Mouse (Mus musculus): ENCODE results near the gene Gm38431. TPM values are rescaled to one million over a fixed set of nuclear protein-coding genes. Genes with fewer than 3 reads are reported as not detected.
"Not testable (repeated sequence)": the region's sequence is repeated elsewhere in the genome, so short reads cannot be mapped to it uniquely, and the experiment has no call there.

Gene Gm38431
- total RNA-seq, 2 experiments from 2014 or later, result 0.43 to 0.64 TPM

DNA sequence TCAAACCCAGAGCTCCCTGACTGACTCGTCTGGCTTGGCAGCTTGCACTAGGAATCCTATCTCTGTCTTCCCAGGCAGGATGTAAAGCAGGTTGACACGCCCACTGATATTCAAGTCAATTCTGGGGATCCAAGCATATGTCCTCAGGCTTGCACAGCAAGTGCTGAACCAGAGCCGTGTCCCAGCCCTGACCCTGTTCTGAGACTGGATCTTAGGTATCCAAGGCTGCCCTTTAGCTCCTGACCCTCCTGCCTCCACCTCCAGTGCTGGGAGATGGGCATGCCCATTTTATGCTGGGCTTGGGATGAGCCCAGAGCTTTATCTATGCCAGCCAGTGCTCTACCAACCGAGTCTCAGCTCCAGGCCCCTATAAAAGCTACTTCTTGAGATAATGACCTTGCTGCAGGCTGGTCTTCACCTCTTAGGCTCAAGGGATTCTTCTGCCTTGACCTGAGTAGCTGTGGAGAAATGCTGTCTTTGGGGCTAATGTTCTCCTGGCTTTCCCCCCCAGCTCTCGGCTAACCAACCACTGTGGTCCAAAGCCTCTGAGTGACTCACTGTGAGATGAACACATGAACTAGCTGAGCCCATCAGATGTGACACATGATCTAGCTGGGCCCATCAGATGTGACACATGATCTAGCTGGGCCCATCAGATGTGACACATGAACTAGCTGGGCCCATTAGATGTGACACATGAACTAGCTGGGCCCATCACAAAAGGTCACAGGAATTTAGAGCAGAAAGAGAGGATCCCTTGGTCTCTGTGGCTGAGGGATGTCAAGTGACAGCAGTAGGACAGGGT is 14.2 kb upstream of the Gm38431 start:
- DNase-seq (ENCODE audit: low spot score), result no peak

DNA sequence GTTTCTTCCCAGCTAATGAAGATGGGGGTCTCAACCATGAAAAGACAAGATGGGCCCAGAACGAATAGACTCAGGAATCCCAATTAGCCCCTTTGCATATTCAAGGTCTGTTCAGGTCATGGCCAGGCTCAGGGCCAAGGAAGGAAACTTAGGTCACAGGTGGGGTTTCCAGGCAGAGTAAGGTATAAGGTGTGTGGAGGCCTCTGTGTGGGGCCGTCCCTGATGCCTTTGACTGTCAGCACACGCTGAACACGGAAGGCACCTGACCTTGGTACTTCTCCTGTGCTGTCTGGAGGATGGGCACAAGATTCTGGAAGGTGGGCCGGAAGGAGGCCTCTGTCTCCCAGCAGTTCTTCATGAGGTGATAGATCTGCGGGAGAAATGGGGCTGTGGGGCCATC is 13.0 kb upstream of the Gm38431 start:
- no peak for DNase-seq (ENCODE audit: low spot score)

DNA sequence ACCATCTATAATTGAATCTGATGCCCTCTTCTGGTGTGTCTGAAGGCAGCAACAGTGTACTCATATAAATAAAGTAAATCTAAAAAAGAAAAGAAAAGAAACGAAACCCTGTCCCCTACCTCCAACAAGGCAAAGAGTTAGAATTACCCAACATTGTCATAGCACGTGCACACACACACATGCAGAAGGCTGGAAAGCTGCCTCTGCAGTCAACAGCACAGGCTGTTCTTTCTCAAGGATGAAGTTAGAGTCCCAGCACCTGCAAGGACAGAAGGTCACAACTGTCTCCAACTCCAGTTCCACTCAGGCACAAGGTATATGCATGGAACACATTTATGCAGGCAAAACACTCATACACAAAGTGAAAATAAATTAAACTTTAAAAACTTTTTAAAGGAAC is 10.3 kb upstream of the Gm38431 start:
- DNase-seq (ENCODE audit: low spot score), result no peak

DNA sequence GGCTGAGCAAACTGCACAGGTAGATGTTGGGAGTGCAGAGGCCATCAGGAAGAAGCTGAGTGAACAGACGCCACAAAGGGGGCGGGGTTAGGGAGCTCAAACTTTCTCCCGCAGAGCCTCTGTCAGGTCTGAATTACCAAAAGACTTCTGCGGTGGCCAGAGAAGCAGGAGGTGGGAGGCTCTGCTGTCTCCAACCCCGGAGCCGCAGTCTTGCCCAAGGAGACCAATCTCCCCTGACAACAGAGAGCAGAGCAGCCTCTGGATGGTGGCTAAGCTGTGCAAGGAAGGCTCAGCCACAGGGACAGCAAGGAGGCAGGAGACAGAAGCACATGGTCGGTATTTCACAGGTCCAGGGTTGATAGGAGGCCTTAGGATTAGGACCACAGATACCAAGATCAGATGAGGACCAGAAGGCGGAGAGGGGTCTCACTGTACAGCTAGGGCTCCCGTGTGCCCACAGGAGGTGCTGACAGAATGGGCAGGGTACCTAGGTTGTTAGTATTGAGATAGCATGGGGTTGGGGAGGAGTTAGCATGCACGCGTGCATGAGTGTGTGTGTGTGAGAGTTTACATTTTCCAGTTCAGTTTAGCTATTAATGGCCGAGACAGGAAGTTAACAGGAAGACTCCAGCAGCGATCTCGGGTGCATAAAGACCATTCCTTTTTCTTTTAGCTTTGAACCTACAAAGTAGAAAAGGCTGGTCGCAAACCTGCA is 8.8 kb upstream of the Gm38431 start:
- no peak for DNase-seq (ENCODE audit: low spot score)

DNA sequence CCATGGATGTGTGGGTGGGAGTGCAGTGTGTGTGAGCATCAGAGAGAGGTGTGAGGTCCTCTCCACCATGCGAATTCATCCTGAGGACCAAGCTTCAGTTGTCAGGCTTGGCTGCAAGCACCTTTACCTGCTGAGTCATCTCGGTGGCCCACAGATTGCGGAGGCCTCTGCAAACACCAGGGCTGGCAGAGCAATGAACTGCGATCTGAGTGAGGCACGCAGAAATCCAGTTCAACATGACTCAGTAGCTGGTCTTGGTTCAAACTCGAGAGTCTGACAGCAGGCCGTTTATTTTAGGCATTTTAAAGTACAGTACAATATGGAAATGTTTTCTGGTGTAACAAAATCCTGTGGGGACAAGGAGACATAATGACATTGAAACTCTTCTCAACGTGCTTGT is 6.0 kb upstream of the Gm38431 start:
- DNase-seq (ENCODE audit: low spot score), result no peak

DNA sequence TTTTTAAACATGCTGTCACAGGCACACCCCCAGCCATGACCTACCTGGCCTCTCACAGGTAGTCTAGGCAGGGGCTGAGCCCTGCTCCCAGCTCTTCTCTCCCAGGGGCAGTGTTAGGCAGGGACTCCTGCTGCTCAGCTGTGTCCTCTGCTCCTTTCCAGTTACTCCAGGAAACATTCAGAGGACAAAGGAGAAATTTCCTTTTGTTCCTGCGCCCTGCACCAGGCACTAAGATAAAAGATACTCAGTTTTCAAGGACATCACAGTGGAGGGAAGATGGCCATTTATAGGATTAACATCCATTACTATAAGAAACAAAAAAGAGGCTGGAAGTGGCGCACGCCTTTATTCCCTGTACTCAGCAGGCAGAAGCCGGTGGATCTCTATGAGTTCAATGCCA is 4.2 kb upstream of the Gm38431 start:
- no peak for DNase-seq (ENCODE audit: low spot score)

DNA sequence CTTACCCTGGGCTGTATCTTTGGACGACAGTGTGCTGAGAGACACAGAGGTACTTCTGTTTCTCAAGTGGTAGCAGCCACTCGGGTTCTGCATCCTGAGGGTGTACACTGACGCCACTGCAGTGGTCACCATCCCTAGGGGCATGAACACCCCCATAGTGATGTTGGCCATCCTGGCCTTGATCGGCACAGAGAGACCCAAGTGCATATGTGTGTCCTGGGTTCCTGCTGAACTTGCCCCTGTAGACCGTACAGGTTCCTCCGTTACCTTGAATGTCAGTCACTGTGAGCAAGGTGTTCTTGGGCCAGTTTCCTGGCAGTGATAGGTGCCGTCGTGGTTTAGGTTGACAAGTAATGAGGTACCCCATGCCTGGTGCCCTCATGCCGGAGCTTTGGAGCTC is 1.6 kb upstream of the Gm38431 start:
- DNase-seq (ENCODE audit: low spot score), result no peak

DNA sequence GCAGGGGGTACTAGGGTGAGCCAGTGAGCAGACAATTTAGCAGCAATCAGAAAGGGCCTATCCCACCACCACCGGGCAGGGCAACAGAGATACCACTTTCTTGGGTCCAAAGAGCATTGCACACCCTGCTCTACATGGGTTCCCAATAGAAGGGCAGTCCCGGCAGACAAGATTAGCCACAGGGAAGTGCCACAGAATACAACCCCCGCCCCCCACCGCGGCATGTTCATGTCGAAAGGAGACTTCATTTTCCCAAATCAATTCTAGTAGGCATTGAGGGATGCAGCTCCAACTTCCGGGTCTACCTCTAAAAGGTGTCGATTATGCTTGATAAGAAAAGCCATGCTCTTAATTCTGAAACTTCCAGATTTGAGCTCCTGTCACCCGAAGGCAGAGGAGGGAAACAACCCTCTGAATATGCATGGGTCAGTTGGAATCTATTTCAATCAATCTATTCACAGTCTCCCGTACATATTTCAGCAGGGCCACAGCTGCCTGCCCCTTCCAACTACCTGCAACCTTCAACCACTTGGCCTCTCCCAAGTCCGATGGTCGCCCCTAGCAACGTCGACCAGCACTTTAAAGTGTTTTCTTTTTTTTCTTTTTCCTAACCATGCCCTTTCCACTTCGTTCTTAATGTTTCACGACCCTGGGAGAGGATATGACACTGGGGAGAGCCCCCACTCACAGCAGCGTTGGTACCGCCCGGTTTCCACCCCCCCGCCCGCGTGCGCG is 658 bp downstream of the Gm38431 start:
- no peak for DNase-seq (ENCODE audit: low spot score)

DNA sequence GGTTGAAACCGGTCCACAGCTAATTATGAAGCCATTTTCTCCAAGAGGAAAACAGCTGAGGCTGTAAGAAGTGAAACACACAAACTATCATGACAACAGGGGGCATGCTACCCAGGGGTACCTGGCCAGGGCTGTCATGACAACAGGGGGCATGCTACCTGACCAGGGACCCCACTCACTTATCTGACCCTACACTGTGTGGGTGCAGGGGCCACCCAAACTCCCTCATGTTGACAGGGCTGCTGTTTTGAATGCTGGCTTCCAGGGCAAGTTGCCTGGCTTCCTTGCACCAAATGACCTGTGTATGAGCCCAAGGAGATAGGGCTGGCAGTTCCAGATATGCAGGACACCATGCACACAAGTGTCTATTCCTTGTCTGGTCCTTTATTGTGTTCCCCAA is 1.3 kb downstream of the Gm38431 start:
- DNase-seq (ENCODE audit: low spot score), result no peak

DNA sequence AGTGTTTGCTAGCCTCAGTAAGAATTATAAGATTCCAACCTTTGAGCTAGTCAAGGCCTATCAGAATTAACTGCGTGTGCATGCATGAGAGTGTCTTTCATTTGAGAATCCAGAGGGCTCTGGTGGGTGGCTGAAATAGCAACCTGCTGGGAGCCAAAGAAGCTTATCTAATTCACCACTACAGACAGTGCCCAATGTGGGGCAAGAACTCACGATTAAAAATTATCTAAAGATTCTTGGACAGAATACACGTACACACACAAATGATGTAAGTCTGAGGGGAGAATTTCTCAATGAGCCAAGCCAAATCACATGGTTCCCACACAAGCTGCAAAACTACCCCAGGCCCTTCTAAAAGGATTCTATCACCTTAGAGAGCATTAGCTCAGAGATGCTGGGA is 8.5 kb downstream of the Gm38431 start:
- no peak for DNase-seq (ENCODE audit: low spot score)

DNA sequence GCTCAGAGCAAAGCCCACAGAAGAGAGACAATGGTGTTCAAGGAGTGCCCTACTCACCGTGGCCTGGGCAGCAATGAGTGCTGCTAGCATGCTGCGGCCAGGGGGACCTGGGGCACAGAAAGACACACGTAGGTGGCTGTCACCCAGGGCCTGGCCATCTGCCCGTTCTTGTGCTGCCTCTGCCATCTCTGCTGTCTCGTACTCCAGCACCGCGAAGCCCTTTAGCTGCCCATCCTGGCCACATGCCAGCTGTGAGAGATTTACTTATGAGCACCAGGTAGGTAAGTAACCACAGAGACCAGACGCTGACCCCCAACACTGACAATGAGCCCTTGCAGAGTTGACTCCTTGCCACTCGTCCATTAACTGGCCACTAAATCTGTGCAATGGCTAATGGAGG is 10.7 kb downstream of the Gm38431 start:
- DNase-seq (ENCODE audit: low spot score), result no peak

DNA sequence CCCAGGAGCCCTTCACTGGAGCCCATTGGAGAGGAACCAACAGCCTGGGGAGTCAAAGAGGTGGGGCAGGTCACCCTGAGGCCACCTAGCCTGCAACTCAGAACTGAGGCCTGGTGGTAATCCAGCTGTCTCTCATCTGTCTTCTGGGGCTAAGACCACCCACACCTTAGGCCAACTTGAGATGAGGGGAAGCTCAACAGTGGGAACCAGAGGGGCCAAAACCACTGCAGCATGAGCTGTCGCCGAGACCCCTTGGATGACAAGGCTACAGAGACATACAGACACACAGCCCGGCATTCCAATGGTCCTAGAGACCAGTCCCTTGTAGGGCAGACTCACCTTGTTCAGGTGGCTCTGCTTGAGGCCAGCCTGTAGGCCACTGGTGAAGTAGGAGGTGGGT is 16.2 kb downstream of the Gm38431 start:
- no peak for DNase-seq (ENCODE audit: low spot score)

DNA sequence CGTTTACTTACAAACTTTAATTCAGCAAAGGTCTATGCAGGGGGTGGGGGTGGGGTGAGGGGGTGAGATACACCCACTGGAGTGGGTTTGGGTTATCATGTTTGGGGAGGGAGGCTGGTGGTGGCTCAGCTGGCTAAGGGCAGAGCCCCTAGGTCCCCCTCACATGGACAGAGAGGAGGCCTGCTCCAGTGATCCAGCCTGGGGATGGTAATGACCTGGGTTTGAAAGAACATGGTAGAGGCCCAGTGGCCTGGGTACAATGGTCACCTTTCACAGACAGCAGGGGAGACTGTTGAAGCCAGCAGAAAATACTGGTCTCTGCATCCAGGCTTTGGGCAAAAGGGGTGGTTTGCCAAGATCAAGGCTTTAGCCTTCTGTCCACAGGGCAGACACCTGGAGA is 17.6 kb downstream of the Gm38431 start:
- no peak for DNase-seq (ENCODE audit: low spot score)

DNA sequence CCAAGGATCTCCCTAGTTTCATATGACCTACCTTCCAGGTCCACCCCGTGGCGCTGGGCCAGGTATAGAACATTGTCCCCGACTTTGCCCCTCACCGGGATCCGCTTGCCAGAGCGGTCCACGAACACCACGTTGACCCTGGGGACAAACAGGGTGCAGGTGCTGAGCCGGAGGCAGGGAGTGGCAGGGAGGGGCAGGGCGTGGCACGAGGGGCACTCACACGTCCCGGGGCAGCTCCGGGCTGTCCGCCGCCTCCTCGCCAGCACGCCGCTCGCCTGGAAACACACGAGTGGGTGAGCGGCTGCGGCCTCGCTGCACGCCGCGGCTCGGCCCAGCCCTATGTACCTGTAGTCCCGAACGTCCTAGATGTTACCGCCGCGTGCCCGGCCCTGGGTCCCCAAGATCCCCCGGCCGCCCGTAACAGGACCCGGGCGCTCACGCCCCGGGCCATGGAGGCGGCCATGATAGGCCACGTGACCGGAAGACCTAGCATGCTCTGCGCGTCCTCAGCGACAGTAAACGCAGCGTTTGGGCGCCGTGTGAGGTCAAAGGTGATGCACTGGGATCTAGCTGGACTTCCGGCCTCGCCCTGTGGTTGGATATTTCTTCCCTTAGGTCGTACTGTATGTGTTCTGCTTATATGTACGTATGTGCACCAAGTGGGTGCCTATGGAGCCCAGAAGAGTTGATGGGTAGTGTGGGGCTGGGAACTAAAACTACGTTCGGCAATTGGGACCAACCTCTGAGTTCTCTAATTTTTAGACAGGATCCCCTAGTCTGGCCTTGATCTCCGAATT is 18.6 kb downstream of the Gm38431 start, which contains the start of the genes Gm49373 and Fdx1l:
Gm49373 (minus strand) TSS at position 53 of the 797 bp plus-strand sequence.
Fdx1l (minus strand) TSS at position 571 of the 797 bp plus-strand sequence.
- peak; percentile 90 for DNase-seq (ENCODE audit: low spot score)

DNA sequence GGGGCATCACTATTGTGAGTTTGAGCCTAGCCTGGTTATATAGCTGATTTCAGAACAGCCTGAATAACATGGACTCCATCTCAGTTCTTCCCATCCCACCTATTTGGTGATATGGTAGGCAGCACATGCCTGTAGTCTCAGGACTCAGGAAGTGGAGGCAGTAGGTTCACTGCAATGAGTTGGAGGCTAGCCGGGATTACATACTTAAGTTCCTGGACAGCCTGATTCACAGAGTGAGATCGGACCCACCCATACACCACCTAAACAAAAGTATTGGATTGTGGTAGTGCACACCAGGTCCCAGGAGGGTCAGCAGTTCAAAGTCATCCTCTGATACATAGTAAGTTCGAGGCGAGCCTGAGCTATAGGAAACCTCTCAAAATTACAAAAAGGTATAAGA is 19.2 kb downstream of the Gm38431 start:
- no peak for DNase-seq (ENCODE audit: low spot score)

DNA sequence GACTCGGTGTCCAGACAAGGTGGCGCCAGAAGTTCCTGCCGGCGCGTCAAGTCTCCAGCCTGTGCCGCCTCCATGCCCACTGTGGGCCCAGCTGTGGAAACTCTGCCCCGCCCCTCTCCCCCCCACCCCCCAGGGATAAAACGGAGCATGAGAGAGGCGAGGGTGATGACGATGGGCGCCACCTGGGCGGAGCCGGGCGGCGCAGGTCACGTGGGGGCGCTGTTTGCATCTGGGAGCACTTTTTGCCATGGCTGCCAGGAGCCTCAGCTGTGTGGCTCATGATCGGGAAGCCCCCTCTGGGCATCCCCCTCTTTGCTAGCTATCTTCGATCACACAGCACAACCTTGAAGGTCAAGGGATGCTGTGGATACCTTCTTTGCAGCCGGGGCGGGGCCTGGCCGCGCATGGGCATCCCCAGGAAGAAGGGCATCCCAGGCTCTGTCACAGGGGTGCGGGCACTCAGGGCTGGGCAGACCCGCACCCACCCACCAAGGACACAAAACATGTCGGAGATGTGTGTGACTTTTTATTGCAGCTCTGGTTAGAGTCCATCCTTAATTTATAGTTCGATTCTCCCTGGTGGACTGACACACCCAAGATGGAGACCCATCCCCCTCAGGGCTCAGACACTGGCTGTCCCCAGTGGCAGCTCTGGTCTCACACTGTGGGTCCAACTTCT is 24.7 kb downstream of the Gm38431 start, which contains the start of gene Zglp1:
Zglp1 (minus strand) TSS at position 88 of the 679 bp plus-strand sequence.
- no peak for DNase-seq (ENCODE audit: low spot score)

DNA sequence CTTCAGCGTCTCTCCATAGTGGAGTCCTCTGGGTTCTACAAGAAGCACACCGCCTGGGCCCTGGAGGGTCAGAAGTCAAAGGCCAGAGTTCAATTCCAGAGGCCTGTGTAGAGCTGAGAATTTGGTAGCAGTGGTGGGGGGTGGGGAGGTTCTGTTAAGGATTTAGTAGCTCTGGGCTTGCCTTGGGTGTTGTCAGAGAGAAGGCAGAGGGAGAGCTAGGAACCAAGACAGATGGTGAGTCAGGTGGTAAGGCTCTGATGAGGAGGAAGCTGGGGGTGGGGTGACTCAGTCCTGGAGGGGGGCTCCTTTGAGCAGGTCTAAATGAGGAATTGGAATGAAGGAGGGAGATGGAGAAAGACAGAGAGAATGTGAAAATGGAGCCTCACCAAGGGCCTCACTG is 28.9 kb downstream of the Gm38431 start:
- no peak for DNase-seq (ENCODE audit: low spot score)

DNA sequence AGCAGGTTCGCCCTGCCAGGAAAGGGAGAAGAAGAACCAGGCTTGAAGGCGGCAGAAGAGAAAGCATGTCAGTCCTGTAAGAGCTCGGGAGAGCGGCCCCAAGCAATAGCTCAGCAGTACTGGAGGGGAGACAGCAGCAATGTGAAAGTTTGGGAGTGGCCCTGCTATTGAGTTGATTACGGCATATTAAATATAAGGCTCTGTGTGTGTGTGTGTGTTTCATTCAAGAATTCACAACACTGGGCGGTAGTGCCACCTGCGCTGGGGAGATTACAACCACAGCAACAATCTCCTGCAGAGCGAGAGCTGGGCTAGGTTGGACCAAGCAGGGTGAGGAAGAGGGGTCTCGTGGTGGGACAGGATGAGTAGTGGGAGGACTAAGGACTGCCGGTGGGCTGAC is 40.2 kb downstream of the Gm38431 start:
- no peak for DNase-seq (ENCODE audit: low spot score)

DNA sequence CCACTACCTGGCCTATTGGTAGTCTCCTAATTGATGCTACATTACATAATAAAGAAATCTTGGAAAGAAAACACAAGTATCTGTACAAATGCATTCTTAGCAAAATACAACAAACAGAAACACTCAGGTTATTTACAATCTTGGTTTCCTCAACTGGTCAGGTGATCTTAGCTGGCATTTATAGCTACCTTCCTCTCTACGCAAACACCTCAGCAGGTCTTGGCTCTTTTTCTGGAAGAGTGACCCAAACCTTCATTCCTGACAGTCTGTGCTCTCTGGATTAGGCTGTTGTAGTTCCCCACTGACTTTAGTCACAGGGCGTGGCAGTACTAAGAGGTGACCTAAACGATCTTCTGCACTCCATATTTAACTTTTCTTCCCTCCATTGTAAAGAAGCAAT is 46.6 kb downstream of the Gm38431 start:
- no peak for DNase-seq (ENCODE audit: low spot score)

DNA sequence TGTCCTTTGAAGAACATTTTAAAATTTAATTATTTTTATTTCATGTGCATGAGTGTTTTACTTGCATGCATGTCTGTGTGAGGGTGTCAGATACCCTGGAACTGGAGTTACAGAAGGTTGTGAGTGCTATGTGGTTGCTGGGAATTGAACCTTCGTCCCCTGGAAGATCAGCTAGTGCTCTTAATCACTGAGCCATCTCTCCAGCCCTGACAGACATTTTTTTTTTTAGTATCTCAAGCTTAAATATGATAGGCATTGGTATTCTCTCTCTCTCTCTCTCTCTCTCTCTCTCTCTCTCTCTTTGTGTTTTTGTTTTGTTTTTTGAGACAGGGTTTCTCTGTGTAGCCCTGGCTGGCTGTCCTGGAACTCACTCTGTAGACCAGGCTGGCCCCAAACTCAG is 47.0 kb downstream of the Gm38431 start:
- not testable (repeated sequence) for DNase-seq (ENCODE audit: low spot score)

DNA sequence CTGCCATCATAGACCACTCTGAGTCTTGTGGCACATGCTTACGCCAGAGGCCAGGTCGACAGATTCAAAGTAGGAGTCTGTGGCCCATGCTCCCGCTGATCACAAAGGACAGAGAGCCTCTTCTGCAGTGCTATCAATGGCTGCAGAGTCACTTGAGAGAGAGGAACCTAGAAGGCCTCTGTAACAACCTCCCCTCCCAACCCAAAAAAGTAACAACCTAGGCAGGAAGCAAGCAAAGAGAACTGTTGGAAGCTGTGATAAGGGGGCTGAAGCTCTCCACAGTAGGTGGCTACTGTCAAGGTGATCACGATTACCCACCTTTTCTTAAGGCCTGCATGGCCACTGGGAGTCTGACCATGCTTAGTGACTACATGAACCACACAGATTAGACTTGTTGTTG is 48.2 kb downstream of the Gm38431 start:
- no peak for DNase-seq (ENCODE audit: low spot score)
